Mouse (Mus musculus) retina, postnatal 7 days (tissue): ENCODE data around the gene Eya2.
A peak's percentile ranks its signal among the peaks of the same experiment; 100 is the strongest.

Experiments
- DNase-seq: peaks from one replicate; pipeline ENCODE4 v3.0.0-alpha.2; 2012; ENCODE audit warnings: low read depth, low spot score

Eya2 gene

GRCm38 (mm10) chr2:165716688-165717087, 121.9 kb downstream of the Eya2 start:
- no peak for DNase-seq

- DNase-seq, result no peak
These were observed 122.6 kb downstream of the Eya2 start for GRCm38 (mm10) chr2:165717182-165718176.

GRCm38 (mm10) chr2:165719382-165719781, 124.5 kb downstream of the Eya2 start:
- DNase-seq, result no peak

GRCm38 (mm10) chr2:165721941-165722340, 127.1 kb downstream of the Eya2 start:
- DNase-seq, result no peak

- no peak for DNase-seq
These were observed 137.9 kb downstream of the Eya2 start for GRCm38 (mm10) chr2:165732552-165733238.

- DNase-seq, result no peak
These were observed 138.9 kb downstream of the Eya2 start for GRCm38 (mm10) chr2:165733701-165734100.

GRCm38 (mm10) chr2:165736297-165736696, 141.5 kb downstream of the Eya2 start:
- DNase-seq, result no peak

- no peak for DNase-seq
These were observed 145.5 kb downstream of the Eya2 start for GRCm38 (mm10) chr2:165740381-165740780.

- DNase-seq, result no peak
These were observed 146.2 kb downstream of the Eya2 start for GRCm38 (mm10) chr2:165740982-165741381.

- DNase-seq, result no peak
These were observed 146.8 kb downstream of the Eya2 start for GRCm38 (mm10) chr2:165741526-165742050.

GRCm38 (mm10) chr2:165742210-165742786, 147.5 kb downstream of the Eya2 start:
- no peak for DNase-seq

- peak; percentile 55 for DNase-seq
These were observed 150.7 kb downstream of the Eya2 start for GRCm38 (mm10) chr2:165745306-165746098.

GRCm38 (mm10) chr2:165747975-165748374, 153.1 kb downstream of the Eya2 start:
- DNase-seq, result no peak

- DNase-seq, result no peak
These were observed 153.6 kb downstream of the Eya2 start for GRCm38 (mm10) chr2:165748426-165748825.

GRCm38 (mm10) chr2:165751068-165751467, 156.2 kb downstream of the Eya2 start:
- DNase-seq, result peak; percentile 31

- DNase-seq, result no peak
These were observed 157.9 kb downstream of the Eya2 start for GRCm38 (mm10) chr2:165752704-165753103.

GRCm38 (mm10) chr2:165757799-165758198, 163.0 kb downstream of the Eya2 start:
- peak; percentile 43 for DNase-seq

- no peak for DNase-seq
These were observed 163.7 kb downstream of the Eya2 start for GRCm38 (mm10) chr2:165758534-165758933.

GRCm38 (mm10) chr2:165759421-165759985, 164.7 kb downstream of the Eya2 start:
- DNase-seq, result no peak

GRCm38 (mm10) chr2:165768805-165769358, 174.1 kb downstream of the Eya2 start:
- DNase-seq, result no peak
